Mouse (Mus musculus) thymus, postnatal 10 days (tissue): ENCODE measurements at regions not wholly inside any gene's neighbourhood (a gene's known extent, or its start where the extent isn't known, plus 50 kb on each side); places are given as distances from the start of the nearest gene placed in this dataset.

Experiments
- DNase-seq, 2 experiments: peaks; one replicate each; pipeline ENCODE4 v3.0.0; 2021; ENCODE audit warnings: low spot score in 2 of 2

GRCm38 (mm10) chr2:92856047-92856446 lies 58.9 kb upstream of the Syt13 start:
- no peak for DNase-seq

DNA sequence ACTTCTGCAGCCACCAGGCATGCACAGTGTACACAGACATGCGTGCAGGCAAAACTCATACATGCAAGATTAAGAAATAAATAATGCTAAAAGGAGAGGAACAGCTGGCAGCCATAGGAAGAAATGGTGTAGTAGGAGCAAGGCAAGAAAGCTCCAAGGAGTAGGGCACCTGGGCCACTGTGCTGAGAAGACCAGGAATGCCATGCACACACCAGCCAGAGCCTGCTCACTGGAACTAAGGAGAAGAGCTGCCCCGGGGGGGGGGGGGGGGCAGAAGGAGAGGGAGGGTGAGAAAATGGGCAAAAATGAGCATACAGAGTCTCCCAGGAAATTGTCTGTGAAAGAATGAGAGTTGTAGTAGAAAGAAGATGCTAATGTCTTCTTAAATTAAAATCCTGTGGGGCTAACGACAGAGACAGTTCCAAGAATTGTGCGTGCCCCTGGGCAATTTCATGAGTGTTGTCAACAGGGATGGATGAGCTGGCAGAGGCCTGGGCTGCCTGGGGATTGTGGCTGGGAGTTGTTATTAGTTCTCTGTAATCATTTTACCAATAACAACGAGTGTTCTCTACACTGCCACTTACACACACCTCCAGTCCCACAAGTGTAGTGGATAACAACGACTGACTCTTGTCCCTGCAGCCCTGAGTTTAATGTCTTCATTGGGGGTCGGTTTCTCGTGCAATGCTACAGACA lies 54.2 kb upstream of the Syt13 start:
- no peak for DNase-seq
